Mouse (Mus musculus): Measurements from ENCODE around the gene Cldn12. TPM values are rescaled to one million over a fixed set of nuclear protein-coding genes. Genes with fewer than 3 reads are reported as not detected.

Cldn12 gene
- total RNA-seq (2021) = 10 to 100 TPM; 30.2 to 30.5 TPM
- long read RNA-seq, experiment 1, transcript Cldn12-201 (4 exons, 3,597 nt) = major isoform, 10 of 25 reads
- long read RNA-seq, experiment 1, partial matches to known transcripts = 0 of 25 reads
- long read RNA-seq, experiment 1, other reads (novel, unspliced or antisense) = 11 of 25 reads
- long read RNA-seq, experiment 2, transcript Cldn12-201 (4 exons, 3,597 nt) = major isoform, 23 of 34 reads
- long read RNA-seq, experiment 2, partial matches to known transcripts = 1 of 34 reads
- long read RNA-seq, experiment 2, other reads (novel, unspliced or antisense) = 8 of 34 reads

DNA sequence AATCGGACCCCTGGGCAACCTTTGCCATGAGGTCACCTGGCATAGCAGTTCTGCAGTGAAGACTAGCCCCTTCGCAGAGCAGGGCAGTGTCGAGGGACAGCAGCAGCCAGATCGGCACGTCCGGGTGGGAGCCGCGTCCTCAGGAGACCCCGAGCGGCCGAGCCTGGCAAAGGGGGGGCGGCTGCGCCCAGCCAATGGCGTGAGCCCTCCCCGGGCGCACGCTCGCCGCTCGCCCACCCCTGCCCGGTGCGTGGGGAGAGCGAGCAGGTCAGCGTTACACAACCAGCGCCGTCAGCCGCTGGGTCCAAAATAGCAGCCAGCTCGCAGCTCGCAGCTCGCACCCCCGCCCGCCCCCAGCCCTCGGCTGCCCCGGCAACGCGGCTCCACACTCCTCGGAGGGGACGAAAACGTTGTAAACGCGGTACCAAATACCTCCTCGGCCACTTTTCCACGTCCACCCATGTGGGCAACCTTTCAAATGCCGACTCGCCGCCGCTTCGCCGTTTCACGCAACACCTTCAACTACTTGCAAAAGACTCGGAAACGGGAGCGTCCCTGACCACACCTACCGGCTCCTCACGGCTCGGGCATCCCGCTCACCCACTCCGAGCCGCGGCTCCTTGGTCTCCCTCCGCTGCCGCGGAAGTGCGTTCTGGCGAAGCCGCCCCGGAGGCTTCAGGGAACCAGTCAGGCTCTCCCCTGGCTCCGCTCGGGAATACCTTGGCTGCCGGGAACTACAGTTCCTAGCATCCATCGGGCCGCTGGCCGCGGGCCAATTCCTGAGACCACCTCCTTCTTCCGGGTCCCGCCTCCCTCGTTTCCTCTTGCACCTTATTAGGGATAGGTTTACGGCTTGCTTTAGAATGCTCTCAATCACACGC, at the start of gene Cldn12:
Gene Cldn12, minus strand, starts transcription at position 763 of the 881 bp plus-strand sequence.
- peak; percentile 92 to 98 for DNase-seq (ENCODE audit: low spot score in 2 of 2)

DNA sequence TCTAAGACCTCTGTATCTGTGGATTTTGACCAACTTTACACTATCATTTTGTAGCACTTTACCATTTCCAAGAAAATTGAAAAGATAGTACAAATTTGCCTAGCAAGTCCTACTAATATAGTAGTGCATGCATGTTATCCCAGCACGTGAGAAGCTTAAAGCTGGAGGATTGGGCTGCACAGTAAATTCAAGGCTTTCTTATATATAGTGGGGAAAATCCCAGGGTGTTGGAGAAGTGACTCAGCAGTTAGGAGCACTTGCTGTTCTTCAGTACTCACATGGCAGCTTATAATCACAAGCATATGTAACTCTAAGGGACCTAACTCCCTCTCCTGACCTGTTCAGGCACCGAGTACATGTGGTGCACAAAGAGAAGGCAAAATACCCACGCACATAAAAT, 47.7 kb upstream of the Cldn12 start:
- DNase-seq (ENCODE audit: low spot score in 2 of 2) = no peak

DNA sequence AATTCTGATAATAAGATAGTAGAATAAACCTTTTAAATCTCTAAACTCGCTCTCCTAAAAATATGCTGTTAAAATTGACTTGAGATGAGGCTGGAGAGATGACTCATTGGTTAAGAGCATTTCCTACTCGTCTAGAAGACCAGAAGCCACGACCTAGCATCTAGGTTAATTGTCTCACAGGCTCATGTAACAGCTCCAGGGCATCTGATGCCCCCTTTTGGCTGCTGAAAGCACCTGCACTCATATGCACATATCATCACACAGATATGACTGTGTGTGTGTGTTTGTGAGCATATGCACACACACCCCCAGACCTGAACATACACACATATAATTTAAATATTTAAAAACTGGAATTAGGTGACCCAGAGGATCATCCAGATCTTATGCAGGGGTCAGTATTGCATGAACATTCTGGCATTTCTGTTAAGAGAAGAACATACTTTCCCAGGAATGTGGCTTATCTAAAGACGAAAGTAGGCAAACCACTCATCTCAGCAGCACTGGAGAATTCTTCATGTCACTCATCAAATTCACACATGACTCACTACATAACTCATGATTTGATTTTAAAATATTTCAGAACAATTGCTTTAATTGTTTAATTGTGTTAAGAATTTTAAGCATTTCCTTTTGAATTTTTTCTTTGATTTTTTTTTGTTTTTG, 46.4 kb upstream of the Cldn12 start:
- no peak for DNase-seq (ENCODE audit: low spot score in 2 of 2)

DNA sequence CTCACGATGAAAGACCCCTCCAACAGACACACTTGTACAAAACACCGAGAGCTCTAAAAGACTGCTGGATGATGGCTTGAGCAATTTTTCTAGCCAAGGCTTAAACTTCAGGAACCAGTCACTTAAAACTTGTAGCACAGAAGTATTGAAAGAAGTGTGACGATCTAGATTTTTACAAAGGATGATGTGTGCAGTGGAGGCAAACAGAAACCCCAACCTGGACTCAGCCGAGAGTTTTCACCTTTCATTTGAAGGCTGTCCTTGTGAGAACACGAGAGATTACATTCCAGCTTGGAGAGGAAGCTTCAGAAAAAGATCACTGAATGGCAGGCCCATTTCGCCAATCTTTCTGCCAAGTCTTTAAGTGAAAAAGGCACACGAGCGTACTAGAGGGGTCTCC, 45.0 kb upstream of the Cldn12 start:
- DNase-seq (ENCODE audit: low spot score in 2 of 2) = no peak

DNA sequence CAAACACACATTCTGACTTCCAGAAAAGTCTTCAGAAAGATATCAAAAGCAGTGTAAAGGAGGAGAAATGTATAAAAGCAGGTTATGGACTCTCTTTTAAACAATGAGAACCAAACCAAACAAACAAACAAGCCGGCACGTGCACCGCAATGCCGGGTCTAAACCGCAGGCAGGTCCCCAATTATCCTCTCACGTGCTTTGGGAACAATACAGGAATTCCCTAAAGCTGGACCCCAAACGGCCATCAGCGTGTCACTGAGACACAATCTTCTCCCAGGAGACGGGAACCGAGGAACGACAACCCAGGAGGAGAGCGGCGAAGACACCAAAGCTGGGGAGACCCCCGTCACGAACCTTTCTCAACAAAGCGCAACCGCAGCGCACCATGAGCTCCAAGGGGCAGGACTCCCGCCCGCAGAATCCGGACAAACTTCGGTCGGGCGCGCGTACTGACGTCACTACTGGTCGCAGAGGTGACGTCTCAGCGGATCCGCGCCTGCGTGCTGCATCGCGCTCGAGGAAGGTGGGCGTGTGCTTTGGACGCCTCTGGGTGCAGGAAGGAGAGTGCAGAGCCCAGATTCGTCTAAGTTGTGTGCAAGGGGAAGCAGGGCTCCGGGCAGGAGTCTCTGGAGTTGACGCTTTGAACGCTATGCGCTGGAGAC, 44.5 kb upstream of the Cldn12 start, which contains the start of gene Gtpbp10:
Gene Gtpbp10, minus strand, starts transcription at position 460 of the 662 bp plus-strand sequence.
- DNase-seq (ENCODE audit: low spot score in 2 of 2) = peak; percentile 93

DNA sequence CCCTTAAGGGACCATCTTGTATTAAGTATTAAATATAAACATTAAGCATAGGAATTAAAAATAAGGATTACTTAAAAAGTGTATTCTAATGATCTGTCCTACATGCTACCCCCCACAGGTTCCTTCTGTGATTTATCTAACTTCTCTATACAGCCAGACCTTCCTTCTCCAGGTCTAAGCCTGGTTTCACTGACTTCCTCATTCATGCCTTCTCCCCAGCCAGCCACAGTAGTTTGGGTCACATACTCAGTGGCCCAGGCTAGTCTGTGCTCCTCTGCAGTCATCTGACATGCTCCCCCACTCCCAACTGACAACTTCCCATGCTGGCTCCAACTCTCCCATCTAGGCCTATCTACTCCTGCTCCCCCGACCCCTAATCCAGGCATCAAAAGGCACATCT, 36.4 kb upstream of the Cldn12 start:
- no peak for DNase-seq (ENCODE audit: low spot score in 2 of 2)

DNA sequence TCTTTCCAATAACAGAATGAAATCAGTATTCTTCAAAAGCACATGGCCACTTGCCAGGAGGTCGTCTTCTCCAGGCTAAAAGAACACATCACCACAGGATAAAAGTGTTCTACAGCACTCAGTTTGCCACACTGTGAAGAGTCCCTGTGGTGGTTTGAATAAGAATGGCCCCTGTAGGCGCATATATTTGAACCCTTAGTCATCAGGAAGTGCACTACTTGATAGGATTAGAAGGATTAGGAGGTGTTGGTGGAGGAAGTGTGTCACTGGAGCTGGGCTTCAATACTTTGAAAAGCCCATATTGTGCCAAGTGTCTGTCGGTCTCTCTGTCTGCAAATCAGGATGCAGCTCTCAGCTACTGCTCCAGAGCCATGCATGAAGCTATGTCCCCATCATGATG, 25.6 kb upstream of the Cldn12 start:
- DNase-seq (ENCODE audit: low spot score in 2 of 2) = no peak

DNA sequence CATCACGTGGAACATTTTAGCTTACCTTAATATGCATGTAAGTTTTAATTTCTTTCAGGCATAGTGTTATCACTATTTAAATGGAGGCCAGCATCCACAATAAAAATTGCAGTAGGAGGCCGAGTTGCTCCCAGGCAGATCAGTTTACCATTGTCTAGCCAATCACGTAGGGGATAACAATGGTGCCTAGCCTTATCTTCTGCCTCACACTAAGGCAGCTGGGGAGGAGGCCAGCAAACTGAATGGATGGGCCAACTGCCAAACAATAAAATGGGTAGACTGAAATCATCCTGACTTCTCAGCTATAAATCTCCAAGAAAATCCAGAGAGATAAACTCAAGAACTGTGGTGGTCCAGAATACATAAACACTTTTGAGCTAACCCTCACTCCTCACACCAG, 25.0 kb upstream of the Cldn12 start:
- no peak for DNase-seq (ENCODE audit: low spot score in 2 of 2)

DNA sequence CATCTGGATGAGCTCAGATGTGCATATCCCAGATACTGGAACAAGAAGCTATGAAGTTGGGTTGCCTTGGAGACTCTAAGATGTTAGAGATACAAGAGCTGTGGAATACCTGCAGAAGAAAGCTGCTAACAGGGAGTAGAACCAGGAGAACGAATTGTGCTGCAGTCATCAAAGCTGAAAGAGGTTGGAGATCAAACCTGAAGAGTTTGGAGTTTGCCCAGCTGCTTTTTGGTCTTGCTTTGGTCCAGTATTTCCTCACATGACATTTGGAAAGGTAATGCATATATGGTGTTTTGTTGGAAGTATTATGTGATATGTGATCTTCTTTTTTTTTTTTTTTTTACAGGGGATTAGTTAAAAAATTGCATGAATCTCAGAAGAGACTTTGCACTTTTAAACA, 21.4 kb upstream of the Cldn12 start:
- no peak for DNase-seq (ENCODE audit: low spot score in 2 of 2)

DNA sequence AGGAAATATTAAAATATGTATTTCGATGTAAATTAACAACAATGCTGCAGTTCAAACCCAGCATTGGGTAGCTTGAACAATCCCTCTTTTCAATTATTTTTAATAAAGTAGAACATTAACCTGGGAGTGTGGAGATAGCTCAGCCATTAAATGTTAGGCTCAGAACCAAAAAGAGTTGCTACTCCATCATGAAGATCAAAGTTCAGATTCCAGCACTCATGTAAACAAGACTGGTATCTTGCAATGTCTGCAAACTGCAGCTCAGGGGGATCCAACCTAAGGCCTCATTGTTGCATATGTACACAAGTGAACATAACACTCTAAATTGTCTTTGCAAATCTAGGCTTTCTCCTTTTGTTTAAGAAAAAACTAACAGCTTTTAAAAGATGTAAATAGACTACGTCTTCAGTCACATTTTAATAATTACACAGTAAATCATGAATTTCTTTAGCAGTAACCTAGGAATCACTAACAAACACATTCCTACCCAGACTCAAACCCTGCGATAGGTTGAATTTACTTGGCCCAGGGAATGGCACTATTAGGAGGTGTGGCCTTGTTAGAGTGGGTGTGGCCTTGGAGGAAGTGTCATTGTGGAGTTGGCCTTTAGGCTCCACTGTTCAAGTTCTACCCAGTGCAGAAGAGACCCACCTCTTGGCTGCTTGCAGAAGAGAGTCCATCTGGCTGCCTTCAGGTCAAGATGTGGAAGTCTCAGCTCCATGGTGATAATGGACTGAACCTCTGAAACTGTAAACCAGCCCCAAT, 19.1 kb upstream of the Cldn12 start:
- DNase-seq (ENCODE audit: low spot score in 2 of 2) = no peak

DNA sequence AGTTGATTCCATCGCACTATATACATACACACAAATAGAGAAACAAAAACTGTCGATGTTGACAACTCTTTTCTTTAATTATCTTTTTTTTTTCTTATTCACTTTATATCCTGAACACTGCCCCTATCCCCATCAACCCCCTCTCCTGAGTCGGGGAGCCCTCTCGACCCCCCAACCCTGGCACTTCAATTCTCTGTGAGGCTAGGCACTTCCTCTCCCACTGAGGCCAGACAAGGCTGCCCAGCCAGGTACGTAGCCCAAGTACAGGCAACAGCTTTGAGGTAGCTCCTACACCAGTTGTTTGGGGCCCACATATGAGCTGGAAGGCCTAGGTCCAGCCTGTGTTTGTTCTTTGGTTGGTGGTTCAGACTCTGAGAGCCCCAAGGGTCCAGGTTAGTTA, 653 bp upstream of the Cldn12 start:
- DNase-seq (ENCODE audit: low spot score in 2 of 2) = no peak

DNA sequence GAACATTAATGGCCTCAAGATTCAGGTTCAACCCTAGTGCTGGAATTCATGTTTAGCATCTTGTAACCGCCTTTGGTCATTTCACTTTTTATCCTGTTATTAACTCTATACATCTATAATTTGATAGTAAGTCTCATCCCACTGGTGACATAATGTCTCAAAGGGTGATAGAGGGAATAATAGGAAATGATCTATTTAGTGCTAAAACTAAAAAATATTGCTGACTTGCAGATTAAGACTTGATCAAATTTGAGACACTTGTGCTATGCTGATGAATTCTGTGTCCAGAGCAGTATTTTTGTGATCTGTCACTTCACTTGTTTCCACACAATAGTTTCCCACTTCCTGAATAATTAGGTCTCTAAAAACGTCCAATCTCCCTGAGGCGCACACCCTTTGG, 3.4 kb downstream of the Cldn12 start:
- no peak for DNase-seq (ENCODE audit: low spot score in 2 of 2)

DNA sequence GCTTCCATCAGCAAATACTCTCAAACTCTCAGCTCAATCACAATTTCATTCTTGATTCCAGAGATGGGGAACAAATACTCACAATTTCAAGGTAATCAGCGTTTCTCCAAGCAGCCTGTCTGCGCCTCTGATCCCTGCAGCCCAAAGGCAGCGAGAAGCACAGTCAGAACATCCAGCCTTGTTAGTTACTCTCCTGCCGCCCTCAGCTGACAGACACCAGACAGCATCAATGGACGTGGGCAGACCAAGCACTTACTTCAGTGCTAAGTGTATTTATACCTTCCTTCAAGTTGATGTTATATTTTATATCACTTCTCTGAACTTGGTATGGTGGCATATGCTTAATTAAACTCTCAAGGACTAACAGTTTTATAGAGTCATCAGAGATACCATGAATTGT, 3.8 kb downstream of the Cldn12 start:
- DNase-seq (ENCODE audit: low spot score in 2 of 2) = no peak

DNA sequence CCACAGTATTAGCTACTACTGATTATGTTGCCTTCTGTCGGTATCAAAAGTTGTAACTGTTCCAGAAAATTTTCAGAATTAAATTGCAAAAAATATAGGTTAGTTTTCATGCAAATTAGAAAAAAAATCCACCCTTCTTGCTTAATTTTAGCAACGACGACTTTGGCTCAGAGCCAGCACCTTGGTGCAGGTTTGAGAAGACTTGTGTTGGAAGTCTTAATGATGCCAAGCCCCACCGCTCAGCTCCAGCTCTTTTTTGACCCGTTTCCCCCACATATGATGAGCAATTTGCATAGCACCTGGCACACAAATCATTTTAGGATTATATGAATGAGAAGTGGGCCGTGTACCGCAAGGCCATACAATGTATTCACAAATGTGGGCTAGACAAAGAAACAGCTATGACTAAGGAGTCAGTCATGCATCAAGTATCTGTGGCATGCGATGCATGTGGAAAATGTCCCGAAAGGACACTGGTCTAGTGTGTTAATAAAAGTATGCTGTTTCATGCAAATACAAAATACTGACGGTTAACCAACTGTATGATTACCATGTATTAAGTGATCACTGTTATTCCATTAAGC, 4.4 kb downstream of the Cldn12 start:
- no peak for DNase-seq (ENCODE audit: low spot score in 2 of 2)

DNA sequence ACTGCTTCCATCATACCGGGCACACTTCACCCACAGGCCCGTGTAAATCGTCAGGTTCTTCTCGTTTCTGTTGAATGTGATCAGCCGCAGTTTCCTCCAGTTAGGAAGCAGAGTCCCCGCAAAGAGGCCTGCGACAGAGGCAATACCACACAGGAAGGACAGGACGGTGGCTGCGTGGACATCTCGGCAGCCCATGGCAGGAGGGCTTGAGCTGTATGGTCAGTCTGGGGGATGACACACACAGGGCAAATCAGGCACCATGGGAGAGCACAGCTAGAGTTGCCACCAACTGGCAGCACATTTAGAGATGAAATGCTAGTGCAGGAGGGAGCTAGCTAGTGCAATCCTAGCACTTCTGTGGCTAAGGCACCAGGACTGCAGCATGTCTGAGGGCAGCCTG, 6.5 kb downstream of the Cldn12 start:
- DNase-seq (ENCODE audit: low spot score in 2 of 2) = no peak

DNA sequence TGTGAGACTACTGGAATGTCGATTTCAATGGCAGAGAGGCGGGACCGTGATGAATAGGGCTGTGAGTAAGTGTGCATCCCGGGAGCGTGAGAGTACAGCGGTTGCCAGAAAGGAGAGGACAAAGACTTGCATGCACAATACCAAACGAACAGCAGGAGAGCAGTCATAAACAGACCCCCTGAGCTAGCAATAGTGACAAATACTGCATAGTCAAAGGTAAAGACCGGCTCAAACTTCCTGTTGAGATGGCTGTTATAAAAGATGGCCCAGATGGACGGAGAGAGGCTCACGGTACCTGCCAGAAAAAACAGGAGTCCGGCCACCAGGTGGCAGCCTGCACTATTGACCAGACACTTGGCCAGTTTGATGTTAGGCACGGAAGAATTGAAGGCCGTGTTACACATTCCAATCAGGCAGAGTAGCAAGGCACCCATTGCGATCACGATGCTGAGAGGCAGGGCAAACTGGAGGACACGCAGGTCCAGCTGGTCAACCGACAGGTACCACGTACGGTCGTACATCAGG, 7.0 kb downstream of the Cldn12 start:
- DNase-seq (ENCODE audit: low spot score in 2 of 2) = peak; percentile 54

DNA sequence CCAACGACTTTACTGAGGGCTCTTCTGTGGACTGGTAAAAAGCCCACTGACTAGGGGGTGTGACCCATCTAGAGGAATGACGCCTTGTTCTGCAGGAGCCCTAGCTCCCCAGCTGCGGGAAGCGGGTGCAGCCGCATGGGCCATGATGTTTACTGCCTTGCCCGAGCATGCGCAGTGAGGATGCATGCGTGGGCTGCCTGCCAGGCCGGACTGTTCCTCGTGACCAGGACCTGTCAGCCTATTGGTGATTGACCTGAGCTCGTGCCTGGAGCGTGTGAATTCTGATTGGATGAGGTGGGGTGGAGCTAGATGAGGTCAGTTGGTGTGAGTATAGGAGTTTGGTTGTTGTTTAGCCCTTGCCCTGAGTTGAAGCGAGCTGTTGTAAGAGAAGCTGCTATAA, 10.3 kb downstream of the Cldn12 start:
- DNase-seq (ENCODE audit: low spot score in 2 of 2) = no peak

DNA sequence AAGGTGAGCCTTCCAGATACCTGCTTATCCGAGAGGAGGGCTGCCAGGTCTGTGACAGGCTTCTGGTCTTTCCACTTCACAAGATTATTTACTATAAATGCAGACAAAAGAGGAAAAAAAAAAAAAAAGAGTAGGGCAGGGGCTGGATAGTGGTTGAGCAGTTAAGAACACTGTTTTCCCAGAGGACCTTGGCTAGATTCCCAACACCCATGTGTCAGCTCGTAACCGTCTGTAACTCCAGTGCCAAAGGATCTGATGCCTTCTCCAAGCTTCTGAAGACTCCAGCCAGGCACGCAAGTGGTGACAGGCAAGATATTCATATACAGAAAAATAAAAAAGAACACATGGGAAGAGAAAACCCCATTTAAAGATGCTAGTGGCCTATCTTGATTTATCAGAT, 11.4 kb downstream of the Cldn12 start:
- no peak for DNase-seq (ENCODE audit: low spot score in 2 of 2)

DNA sequence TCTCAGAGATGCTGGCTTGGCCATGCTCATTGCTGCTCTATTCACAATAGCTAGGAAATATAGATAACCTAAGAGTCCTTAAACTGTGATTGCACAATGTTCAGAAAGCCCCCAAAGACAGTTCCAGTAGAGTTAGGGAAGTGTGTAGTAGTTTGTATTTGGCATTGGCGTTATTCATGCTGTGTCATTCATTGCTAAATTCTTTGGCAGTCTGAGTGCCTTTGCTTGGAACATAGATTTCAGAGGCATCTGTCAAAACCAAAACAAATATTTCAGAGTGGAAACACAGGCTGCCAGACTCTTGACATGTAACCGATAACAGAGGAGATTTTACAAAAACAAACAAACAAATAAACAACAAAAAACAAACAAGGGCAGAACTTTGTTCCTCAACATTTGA, 13.2 kb downstream of the Cldn12 start:
- peak in 1 of 2 experiments; percentile 70 for DNase-seq (ENCODE audit: low spot score in 2 of 2)

DNA sequence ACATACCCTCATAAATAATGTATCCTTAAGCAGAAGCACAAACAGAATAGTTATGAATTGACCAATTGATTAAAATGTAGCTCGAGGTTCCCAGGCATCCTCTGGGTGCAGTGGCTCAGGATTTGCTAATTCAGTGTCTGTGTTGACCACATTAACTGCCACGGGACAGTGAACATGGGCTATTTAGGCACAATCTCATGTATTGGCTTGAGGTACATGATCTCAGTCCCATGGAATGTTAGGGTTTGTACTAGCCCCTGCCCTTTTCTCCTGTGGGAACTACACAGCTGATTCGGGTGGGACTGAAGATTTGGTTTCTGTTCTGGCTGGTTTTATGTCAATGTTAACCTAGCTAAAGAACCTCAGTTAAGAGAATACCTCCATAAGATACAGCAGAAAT, 18.4 kb downstream of the Cldn12 start:
- no peak for DNase-seq (ENCODE audit: low spot score in 2 of 2)
